Mouse (Mus musculus): ENCODE data around the gene Gm3448.
"Not testable (repeated sequence)": the region's sequence is repeated elsewhere in the genome, so short reads cannot be mapped to it uniquely, and the experiment has no call there.

- not testable (repeated sequence) for TF ChIP-seq CTCF, EP300 (IDR thresholded peaks at IDR 0.05; ENCODE audit: low read depth)
Measured at GRCm38 (mm10) chr17:15053183-15053828, 12.0 kb upstream of the Gm3448 start.

All from liver, embryonic 14.5 days (tissue).